Mouse (Mus musculus) cortical plate, adult 2 months (tissue): Measurements from ENCODE around the gene Prr7.

Experiments
- CTCF ChIP-seq: fragments of 200-500 bp; IDR thresholded peaks from 2 replicates; pipeline ENCODE4 v1.5.1; 2011; ENCODE audit warnings: mild to moderate bottlenecking, control low read depth, low read length; ENCODE audit not compliant: insufficient read depth; ENCODE audit errors: extremely low read depth
- POLR2A ChIP-seq: fragments of 200-500 bp; IDR thresholded peaks from 2 replicates; pipeline ENCODE4 v1.6.1; 2011; ENCODE audit warnings: mild to moderate bottlenecking, low read length, control low read depth; ENCODE audit not compliant: insufficient read depth; ENCODE audit errors: extremely low read depth

DNA sequence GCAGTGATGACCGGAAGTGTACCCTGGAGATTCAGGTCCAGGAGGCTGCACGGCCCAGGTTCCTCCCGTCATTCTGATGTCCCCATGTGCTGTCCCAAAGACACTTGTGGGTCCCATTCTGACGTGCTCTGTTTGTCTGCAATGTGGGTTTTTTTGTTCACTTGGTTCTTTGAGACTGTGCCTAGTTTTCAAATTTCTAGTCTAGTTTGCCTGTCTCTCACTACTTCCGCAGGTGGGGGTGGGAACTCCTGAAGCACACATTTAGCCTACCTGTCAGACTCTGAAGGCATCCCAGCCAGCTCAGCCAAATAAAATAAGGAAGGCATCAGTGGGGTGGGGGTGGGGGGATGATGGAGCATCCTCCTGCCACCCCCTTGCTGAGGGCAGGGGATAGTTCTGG, 15.9 kb upstream of the Prr7 start:
- TF ChIP-seq CTCF (no peak), POLR2A (no peak)
